In the genomic region with DNA sequence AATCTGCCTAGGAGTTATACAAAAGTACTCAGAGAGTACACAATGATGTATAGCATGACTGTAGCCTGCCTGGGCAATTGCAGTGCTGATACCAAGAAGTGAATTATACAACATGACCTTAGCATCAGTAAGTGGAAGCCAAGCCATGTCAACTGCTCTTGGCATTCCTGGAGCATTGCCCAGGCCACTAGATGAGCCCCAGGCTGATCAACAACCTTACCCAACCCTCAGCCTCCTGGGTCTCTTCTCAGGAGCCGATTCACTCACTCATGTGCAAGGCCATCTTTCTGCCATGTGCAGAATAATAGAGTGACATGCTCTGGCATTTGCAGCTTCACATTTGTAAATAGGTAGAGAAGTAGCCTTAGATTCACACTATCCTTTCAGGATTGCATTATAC, we compare ENCODE assay signal across 15 mouse cellular contexts.
"Had no signal": no experiment of that assay in that cellular context is flagged by ENCODE, and none has a peak within 500 bp of the region (broad histone marks: within the 10 kb centered on the region; RNA-seq: fewer than 3 reads in every experiment).

No protein-coding gene starts in this region.

- H3K27ac ChIP-seq: kidney, postnatal 0 days; layer of hippocampus, adult 2 months; limb, embryonic 10.5 days; liver, embryonic 15.5 days; lung, embryonic 15.5 days; macrophage; midbrain, embryonic 12.5 days; neural tube, embryonic 12.5 days had no signal

- H3K9me3 ChIP-seq: limb, embryonic 10.5 days; liver, embryonic 15.5 days; lung, embryonic 15.5 days; midbrain, embryonic 12.5 days; neural tube, embryonic 12.5 days had no signal

- H3K9ac ChIP-seq: liver, embryonic 15.5 days; lung, embryonic 15.5 days; midbrain, embryonic 12.5 days; neural tube, embryonic 12.5 days had no signal

- H3K4me1 ChIP-seq: limb, embryonic 10.5 days; liver, embryonic 15.5 days; lung, embryonic 15.5 days; megakaryocyte, embryonic 14.5 days; neural tube, embryonic 12.5 days had no signal

- H3K4me2 ChIP-seq: liver, embryonic 11.5 days; liver, embryonic 15.5 days; lung, embryonic 15.5 days; neural tube, embryonic 12.5 days had no signal

- H3K27me3 ChIP-seq: liver, embryonic 15.5 days; lung, embryonic 15.5 days; megakaryocyte, embryonic 14.5 days; midbrain, embryonic 12.5 days; neural tube, embryonic 12.5 days had no signal

- DNase-seq: kidney, adult 11 months; kidney, adult 9 months; kidney, postnatal 36 days; thymus, adult 2 months; thymus, postnatal 25 days had no signal

- H3K36me3 ChIP-seq: limb, embryonic 10.5 days; liver, embryonic 15.5 days; lung, embryonic 15.5 days; midbrain, embryonic 12.5 days; neural tube, embryonic 12.5 days had no signal

- H3K4me3 ChIP-seq: layer of hippocampus, adult 2 months; limb, embryonic 10.5 days; liver, embryonic 15.5 days; lung, embryonic 15.5 days; megakaryocyte, embryonic 14.5 days; midbrain, embryonic 12.5 days; neural tube, embryonic 12.5 days had no signal
